Mouse (Mus musculus) ovary, postnatal 14 days (tissue): ENCODE measurements around the gene Gsx1.
A peak's percentile ranks its signal among the peaks of the same experiment; 100 is the strongest.

Experiments
- DNase-seq: peaks from one replicate; pipeline ENCODE4 v3.0.0; 2022; ENCODE audit warnings: low spot score

The Gsx1 gene

GRCm38 (mm10) chr5:147188571-147188975 is at the start of gene Gsx1:
Gene Gsx1 (plus strand): TSS chr5:147188696.
- peak; percentile 72 for DNase-seq

GRCm38 (mm10) chr5:147147340-147147739 is 41.2 kb upstream of the Gsx1 start:
- DNase-seq, result no peak

GRCm38 (mm10) chr5:147154806-147155371 is 33.6 kb upstream of the Gsx1 start:
- no peak for DNase-seq

GRCm38 (mm10) chr5:147155449-147156133 is 32.9 kb upstream of the Gsx1 start:
- DNase-seq, result no peak

GRCm38 (mm10) chr5:147156376-147156775 is 32.1 kb upstream of the Gsx1 start:
- no peak for DNase-seq

GRCm38 (mm10) chr5:147157441-147157840 is 31.1 kb upstream of the Gsx1 start:
- DNase-seq, result no peak

- no peak for DNase-seq
Measured at GRCm38 (mm10) chr5:147159320-147159719, 29.2 kb upstream of the Gsx1 start.

- no peak for DNase-seq
Measured at GRCm38 (mm10) chr5:147159792-147160191, 28.7 kb upstream of the Gsx1 start.

GRCm38 (mm10) chr5:147165060-147165459 is 23.4 kb upstream of the Gsx1 start:
- DNase-seq, result no peak

- no peak for DNase-seq
Measured at GRCm38 (mm10) chr5:147170088-147170487, 18.4 kb upstream of the Gsx1 start.

- no peak for DNase-seq
Measured at GRCm38 (mm10) chr5:147174046-147174445, 14.4 kb upstream of the Gsx1 start.

GRCm38 (mm10) chr5:147185174-147185915 is 3.2 kb upstream of the Gsx1 start:
- DNase-seq, result no peak

GRCm38 (mm10) chr5:147186001-147186431 is 2.5 kb upstream of the Gsx1 start:
- DNase-seq, result no peak

GRCm38 (mm10) chr5:147186781-147187551 is 1.5 kb upstream of the Gsx1 start:
- DNase-seq, result no peak

GRCm38 (mm10) chr5:147187552-147188170 is 835 bp upstream of the Gsx1 start:
- DNase-seq, result no peak

- no peak for DNase-seq
Measured at GRCm38 (mm10) chr5:147189156-147189555, 660 bp downstream of the Gsx1 start.

GRCm38 (mm10) chr5:147189836-147190602 is 1.5 kb downstream of the Gsx1 start:
- no peak for DNase-seq

- no peak for DNase-seq
Measured at GRCm38 (mm10) chr5:147190885-147191284, 2.4 kb downstream of the Gsx1 start.

GRCm38 (mm10) chr5:147191801-147192575 is 3.5 kb downstream of the Gsx1 start:
- no peak for DNase-seq

GRCm38 (mm10) chr5:147192576-147192960 is 4.1 kb downstream of the Gsx1 start:
- no peak for DNase-seq
